Mouse (Mus musculus) urinary bladder, adult 2 months (tissue): ENCODE results near the gene Ccdc158. TPM values are rescaled to one million over a fixed set of nuclear protein-coding genes. Genes with fewer than 3 reads are reported as not detected.

Experiments
- DNase-seq: peaks from one replicate; pipeline ENCODE4 v3.0.0; 2022; ENCODE audit warnings: low spot score
- polyA plus RNA-seq: library from polyadenylated mRNA; depleted of rRNA; stranded (reverse); fragments of >200 nt; gene quantifications from 2 replicates; pipeline ENCODE4 v1.2.3, GENCODE M21; 2012; rRNA removed

Gene Ccdc158
- polyA plus RNA-seq, 1 experiment: 1.3 TPM

DNA sequence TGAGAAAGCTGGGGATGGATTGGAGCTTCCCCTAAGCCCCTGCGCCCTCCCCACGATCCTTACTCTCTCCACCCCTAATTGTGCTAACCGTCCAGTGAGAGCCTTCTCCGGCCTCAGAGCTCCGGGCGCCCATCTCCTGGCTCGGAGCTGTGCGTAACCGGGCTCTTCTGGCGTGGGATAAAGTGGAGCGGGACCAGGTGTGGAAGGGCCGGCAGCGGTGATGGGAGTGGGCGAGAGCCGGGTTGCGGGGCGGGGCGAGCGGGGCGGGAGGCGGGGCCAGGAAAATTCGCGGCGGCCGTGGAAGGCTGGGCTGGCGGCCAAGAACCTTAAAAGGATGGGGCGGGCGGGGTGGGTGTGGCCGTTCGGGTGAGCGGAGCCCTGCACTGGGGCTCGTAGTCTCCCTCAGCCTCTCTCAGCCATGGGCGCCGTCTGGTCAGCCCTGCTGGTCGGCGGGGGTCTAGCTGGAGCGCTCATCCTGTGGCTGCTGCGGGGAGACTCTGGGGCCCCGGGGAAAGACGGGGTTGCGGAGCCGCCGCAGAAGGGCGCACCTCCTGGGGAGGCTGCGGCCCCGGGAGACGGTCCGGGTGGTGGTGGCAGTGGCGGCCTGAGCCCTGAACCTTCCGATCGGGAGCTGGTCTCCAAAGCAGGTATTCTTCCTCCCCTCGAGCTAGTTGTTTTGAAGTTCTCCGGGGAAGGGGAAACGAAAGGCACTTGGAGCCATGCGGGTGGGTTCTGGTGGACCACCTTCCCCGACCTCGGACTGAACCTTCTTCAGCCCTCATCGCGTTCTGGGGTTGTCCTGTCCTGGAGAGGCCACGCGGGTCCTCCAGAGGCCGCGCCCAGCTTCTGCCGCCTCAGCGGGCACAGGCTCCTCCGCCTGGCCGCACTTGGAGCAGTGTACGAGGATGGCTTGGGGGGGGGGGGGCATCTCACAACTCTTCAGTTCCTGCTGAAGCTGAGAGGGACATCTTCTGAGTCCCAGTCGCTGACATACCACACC is 72.1 kb downstream of the Ccdc158 start, which contains the start of gene Stbd1:
TSS of gene Stbd1 (plus strand) at position 351 of the 1,000 bp plus-strand sequence.
- DNase-seq: peak; percentile 52

DNA sequence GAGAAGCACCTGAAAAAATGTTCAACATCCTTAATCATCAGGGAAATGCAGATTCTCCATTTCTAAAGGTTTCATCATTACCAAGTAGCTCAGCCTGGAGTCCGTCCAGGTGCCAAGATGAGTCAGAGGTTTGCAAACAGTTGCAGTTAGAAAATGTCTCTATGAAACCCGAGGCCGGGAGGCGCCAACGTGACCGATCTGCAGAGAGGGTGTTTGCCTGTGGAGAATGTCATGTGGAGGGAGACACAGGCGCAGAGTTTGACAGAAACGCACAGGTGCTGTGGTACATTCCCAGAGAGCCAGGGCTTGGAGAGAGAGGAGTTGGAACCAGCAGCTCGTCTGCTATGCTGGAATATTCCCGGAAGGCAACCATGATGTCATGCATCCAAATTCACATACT is 76.0 kb downstream of the Ccdc158 start:
- peak; percentile 27 for DNase-seq

DNA sequence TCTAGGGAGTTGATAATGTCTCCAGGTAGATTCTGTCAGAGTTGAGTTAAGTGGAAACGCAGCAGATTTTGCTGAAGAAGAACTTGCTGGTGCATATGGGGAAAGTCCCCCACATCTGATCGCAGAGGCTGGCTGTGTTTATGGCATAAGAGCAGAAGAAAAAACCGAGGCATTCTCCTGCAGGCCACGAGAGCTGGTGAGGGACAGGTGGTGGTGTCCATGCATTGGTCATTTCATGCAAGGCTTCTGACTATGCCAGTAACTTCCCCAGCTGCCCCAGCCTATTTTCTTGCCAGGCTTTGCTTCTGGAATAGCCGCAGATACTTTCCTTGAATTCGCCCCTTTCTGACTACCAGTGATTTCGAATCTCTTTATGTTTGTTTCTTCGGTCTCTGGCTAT is 78.2 kb downstream of the Ccdc158 start:
- DNase-seq: no peak

DNA sequence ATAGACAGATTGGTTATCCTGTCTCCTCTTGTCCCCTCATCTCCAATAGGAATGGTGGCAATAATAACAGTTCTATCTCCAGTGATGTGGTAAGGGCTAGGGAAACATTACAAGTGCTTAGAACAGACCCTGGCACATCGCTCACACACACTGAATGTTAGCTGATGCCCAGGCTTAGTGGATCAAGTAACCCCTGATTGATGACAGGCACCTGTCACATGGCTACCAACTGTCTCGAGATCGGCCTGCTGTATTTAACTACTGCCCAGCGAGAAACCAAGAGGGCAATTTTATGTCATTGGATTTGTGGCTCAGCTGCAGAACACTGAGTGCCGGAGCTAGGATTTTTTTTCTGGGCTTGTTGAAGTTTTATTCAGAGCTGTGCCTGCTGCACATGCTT is 80.0 kb downstream of the Ccdc158 start:
- no peak for DNase-seq

DNA sequence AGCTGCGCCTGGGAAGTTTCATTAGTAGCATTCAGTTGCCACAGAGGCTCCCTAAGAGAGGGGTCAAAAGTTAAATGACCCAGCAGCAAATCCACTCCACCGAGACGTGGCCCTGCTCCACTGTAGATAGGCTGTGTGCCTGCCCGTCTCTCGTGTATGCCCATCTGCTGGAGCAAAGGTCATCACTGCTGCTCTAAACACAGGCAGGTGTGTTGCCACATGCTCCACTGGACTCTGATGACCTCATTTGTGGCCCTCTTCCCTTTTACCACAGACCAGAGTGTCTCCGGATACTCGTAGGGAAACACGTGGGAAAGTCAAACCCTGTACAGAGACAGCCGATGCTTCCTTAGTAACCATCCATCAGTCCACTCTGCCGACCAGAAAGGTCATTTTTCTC is 89.1 kb downstream of the Ccdc158 start:
- DNase-seq: no peak

DNA sequence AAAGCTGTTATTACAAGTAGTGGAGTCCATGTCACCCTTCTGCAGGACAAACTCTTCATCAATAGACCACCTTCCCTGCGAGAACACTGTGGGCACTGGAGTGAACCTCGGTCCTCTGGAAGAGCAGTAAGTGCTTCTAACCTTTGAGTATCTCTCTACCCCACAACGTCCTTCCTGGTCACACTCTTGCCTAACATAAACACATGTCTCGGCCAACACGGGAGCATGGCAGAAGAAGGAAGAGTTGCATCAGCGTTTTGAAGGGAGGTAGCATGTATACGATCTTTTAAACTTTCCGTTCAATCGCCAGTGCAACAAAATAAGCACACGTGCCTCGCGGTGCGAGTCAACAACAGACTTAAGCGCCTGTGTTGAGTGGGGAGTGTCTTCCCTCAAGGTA is 95.5 kb downstream of the Ccdc158 start:
- no peak for DNase-seq

DNA sequence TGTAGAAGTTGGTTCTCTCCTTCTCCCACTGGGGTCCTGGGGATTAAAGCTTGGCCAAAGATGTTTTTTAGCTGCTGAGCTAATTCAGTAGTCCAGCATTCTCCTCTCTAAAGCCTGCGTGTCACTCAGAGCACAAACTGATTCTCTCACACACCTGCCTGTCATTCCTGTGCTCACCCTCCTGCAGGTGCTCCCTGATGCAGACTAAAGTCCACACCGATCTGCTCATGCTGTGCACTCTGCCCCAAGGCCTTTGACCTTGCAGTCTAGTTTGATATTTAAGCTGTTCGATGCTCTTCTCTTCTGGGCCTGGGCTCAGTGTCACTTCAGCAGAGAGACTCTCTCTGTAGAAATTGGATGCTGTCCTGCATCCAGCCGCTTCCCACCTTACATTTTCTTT is 103.8 kb downstream of the Ccdc158 start:
- no peak for DNase-seq

DNA sequence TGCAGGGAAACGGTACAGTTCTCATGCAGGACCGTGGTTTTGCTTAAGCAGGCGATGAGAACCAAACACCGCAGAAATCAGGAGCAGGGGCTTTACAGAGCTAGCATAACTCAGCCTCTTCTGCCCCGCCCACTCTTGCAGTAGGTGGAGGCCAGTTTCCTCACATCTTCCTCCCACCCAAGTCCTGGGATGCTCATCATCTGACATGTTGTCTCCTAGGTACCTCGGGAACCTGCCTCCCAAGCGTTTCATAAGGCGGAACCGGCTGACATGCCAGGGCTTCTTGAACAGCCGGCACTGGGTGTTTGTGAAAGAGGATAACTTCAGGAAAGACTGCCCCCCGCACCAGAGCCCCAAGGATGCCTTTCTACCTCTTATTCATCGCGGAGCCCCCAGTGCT is 113.1 kb downstream of the Ccdc158 start:
- no peak for DNase-seq

DNA sequence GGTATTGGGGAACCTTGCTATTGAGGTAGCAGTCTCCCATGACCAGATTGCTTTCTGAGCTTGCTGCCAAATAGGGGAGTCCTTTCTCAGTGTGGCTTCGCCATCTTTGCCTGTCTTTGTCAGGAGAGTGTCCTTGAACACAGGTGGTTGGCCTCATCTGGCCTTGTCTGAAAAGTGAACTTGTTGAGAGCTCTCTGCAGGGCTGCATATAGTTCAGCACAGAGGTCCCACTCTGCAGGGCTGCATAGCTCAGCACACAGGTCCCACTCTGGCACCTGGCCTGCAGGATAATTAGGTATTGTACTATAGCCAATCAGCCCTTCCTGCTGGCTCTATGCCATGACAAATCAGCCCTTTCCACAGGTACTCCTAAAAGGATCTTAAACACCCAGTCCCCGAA is 114.9 kb downstream of the Ccdc158 start:
- DNase-seq: no peak

Other genes starting within 250 kb of the Ccdc158 start
- 21.1 and 25.9 TPM in 2 replicates for gene Nup54, start 240.1 kb downstream of the Ccdc158 start, polyA plus RNA-seq
- gene Scarb2, start 168.4 kb downstream of the Ccdc158 start, polyA plus RNA-seq: 84.3 and 96.2 TPM in 2 replicates
- gene Fam47e, start 120.2 kb downstream of the Ccdc158 start, polyA plus RNA-seq: 0.86 and 1.0 TPM in 2 replicates
- 28.9 and 29.0 TPM in 2 replicates for gene Stbd1, start 72.2 kb downstream of the Ccdc158 start, polyA plus RNA-seq
- gene Shroom3, start 8.2 kb upstream of the Ccdc158 start, polyA plus RNA-seq: 26.5 and 37.7 TPM in 2 replicates